Mouse (Mus musculus) MEL (cell line): Measurements from ENCODE around the gene Casz1. TPM values are rescaled to one million over a fixed set of nuclear protein-coding genes. Genes with fewer than 3 reads are reported as not detected.
A peak's percentile ranks its signal among the peaks of the same experiment; 100 is the strongest.

ENCODE experiments used
- DNase-seq: peaks from one replicate; pipeline ENCODE4 v3.0.0; 2011; ENCODE audit warnings: low read depth, low spot score
- H3K27ac ChIP-seq: 2 replicates; pipeline ENCODE4 v1.5.1; 2012; ENCODE audit warnings: low read depth, mild to moderate bottlenecking, control low read depth, low read length, moderate library complexity; ENCODE audit not compliant: control insufficient read depth
- H3K27me3 ChIP-seq, 2 experiments: fragments of 150-350 bp in 1 of 2; sonication (generic) in 1 of 2; 2 replicates each; pipeline ENCODE4 v1.6.1; 2012; ENCODE audit warnings: low read length in 2 of 2, mild to moderate bottlenecking in 2 of 2, improper control_type of control experiment in 1 of 2, moderate library complexity in 1 of 2; ENCODE audit not compliant: insufficient read depth in 2 of 2, control insufficient read depth in 1 of 2
- H3K36me3 ChIP-seq, 2 experiments: 2 replicates each; pipeline ENCODE4 v1.6.1; 2012 to 2014; ENCODE audit warnings: low read length in 2 of 2, improper control_type of control experiment in 1 of 2, inconsistent platforms in 1 of 2, mild to moderate bottlenecking in 1 of 2; ENCODE audit not compliant: insufficient read depth in 2 of 2, control insufficient read depth in 1 of 2
- H3K4me1 ChIP-seq, 2 experiments: fragments of 150-350 bp in 1 of 2; sonication (generic) in 1 of 2; 2 replicates each; pipeline ENCODE4 v1.6.1; 2012; ENCODE audit warnings: low read length in 2 of 2, improper control_type of control experiment in 1 of 2, mild to moderate bottlenecking in 1 of 2; ENCODE audit not compliant: insufficient read depth in 2 of 2, control insufficient read depth in 1 of 2
- H3K4me3 ChIP-seq, 2 experiments: fragments of 150-350 bp in 1 of 2; sonication (generic) in 1 of 2; 2 replicates each; pipeline ENCODE4 v1.5.1; 2012; ENCODE audit warnings: low read depth in 2 of 2, low read length in 2 of 2, mild to moderate bottlenecking in 2 of 2, moderate library complexity in 2 of 2, control low read depth in 1 of 2, improper control_type of control experiment in 1 of 2; ENCODE audit not compliant: control insufficient read depth in 1 of 2, insufficient read depth in 1 of 2
- H3K79me2 ChIP-seq: 2 replicates; pipeline ENCODE4 v1.6.1; 2012; ENCODE audit warnings: mild to moderate bottlenecking, low read length, moderate library complexity; ENCODE audit not compliant: control insufficient read depth, poor library complexity, insufficient read depth
- H3K9ac ChIP-seq: 2 replicates; pipeline ENCODE4 v1.6.1; 2012; ENCODE audit warnings: low read depth, mild to moderate bottlenecking, control low read depth, low read length, moderate library complexity; ENCODE audit not compliant: control insufficient read depth, poor library complexity, severe bottlenecking
- H3K9me3 ChIP-seq: fragments of 150-350 bp; sonication (generic); replicated peaks from 2 replicates; pipeline ENCODE4 v1.6.1; 2012; ENCODE audit warnings: mild to moderate bottlenecking, low read length, improper control_type of control experiment, moderate library complexity; ENCODE audit not compliant: insufficient read depth
- BHLHE40 ChIP-seq: IDR thresholded peaks from 2 replicates; pipeline ENCODE4 v1.6.1; 2012; ENCODE audit warnings: low read depth, mild to moderate bottlenecking, inconsistent platforms, low read length, improper control_type of control experiment, borderline replicate concordance
- CHD1 ChIP-seq: IDR thresholded peaks from 2 replicates; pipeline ENCODE4 v1.6.1; 2012; ENCODE audit warnings: low read depth, mild to moderate bottlenecking, inconsistent platforms, low read length, improper control_type of control experiment
- CHD2 ChIP-seq: IDR thresholded peaks from 2 replicates; pipeline ENCODE4 v1.6.1; 2011; ENCODE audit warnings: low read length, improper control_type of control experiment
- CTCF ChIP-seq, 3 experiments: IDR thresholded peaks in 2 of 3; conservative IDR thresholded peaks in 1 of 3; 2 replicates each; pipeline ENCODE4 v1.5.1; 2011 to 2012; ENCODE audit warnings: low read length in 3 of 3, low read depth in 2 of 3, mild to moderate bottlenecking in 2 of 3, improper control_type of control experiment in 1 of 3, inconsistent platforms in 1 of 3, mixed read lengths in 1 of 3, moderate library complexity in 1 of 3; ENCODE audit not compliant: control insufficient read depth in 1 of 3, insufficient read depth in 1 of 3, poor library complexity in 1 of 3, severe bottlenecking in 1 of 3
- ELF1 ChIP-seq: IDR thresholded peaks from 2 replicates; pipeline ENCODE4 v1.6.1; 2014; ENCODE audit warnings: low read depth, mild to moderate bottlenecking, inconsistent platforms, low read length, improper control_type of control experiment, moderate library complexity
- EP300 ChIP-seq, 2 experiments: IDR thresholded peaks; 2 replicates each; pipeline ENCODE4 v1.6.1; 2011; ENCODE audit warnings: improper control_type of control experiment in 2 of 2, low read length in 2 of 2, low read depth in 1 of 2, mild to moderate bottlenecking in 1 of 2
- ETS1 ChIP-seq: IDR thresholded peaks from 2 replicates; pipeline ENCODE4 v1.6.1; 2012; ENCODE audit warnings: low read depth, mild to moderate bottlenecking, inconsistent platforms, low read length, improper control_type of control experiment, moderate library complexity
- GABPA ChIP-seq: IDR thresholded peaks from 2 replicates; pipeline ENCODE4 v1.6.1; 2012; ENCODE audit warnings: low read depth, mild to moderate bottlenecking, inconsistent platforms, low read length, improper control_type of control experiment, moderate library complexity
- GATA1 ChIP-seq: IDR thresholded peaks from 2 replicates; pipeline ENCODE4 v1.6.1; 2011; ENCODE audit warnings: low read depth, low read length, improper control_type of control experiment
- HCFC1 ChIP-seq: IDR thresholded peaks from 2 replicates; pipeline ENCODE4 v1.6.1; 2012; ENCODE audit warnings: low read depth, mild to moderate bottlenecking, inconsistent platforms, low read length, improper control_type of control experiment, moderate library complexity
- KAT2A ChIP-seq: conservative IDR thresholded peaks from 2 replicates; pipeline ENCODE4 v1.6.1; 2012; ENCODE audit warnings: low read depth, low read length, improper control_type of control experiment, inconsistent platforms
- MAFK ChIP-seq: IDR thresholded peaks from 2 replicates; pipeline ENCODE4 v1.6.1; 2011; ENCODE audit warnings: low read depth, mild to moderate bottlenecking, low read length, improper control_type of control experiment, borderline replicate concordance
- MAX ChIP-seq: IDR thresholded peaks from 2 replicates; pipeline ENCODE4 v1.6.1; 2011; ENCODE audit warnings: low read length, improper control_type of control experiment
- MAZ ChIP-seq: IDR thresholded peaks from 2 replicates; pipeline ENCODE4 v1.6.1; 2012; ENCODE audit warnings: low read depth, mild to moderate bottlenecking, inconsistent platforms, low read length, improper control_type of control experiment
- MEF2A ChIP-seq: IDR thresholded peaks from 2 replicates; pipeline ENCODE4 v1.6.1; 2014; ENCODE audit warnings: low read depth, mild to moderate bottlenecking, inconsistent platforms, low read length, improper control_type of control experiment; ENCODE audit not compliant: poor library complexity, insufficient replicate concordance, severe bottlenecking; ENCODE audit errors: extremely low read depth
- MXI1 ChIP-seq: IDR thresholded peaks from 2 replicates; pipeline ENCODE4 v1.6.1; 2011; ENCODE audit warnings: mild to moderate bottlenecking, low read depth, low read length, improper control_type of control experiment
- MYB ChIP-seq: IDR thresholded peaks from 2 replicates; pipeline ENCODE4 v1.6.1; 2011; ENCODE audit warnings: mild to moderate bottlenecking, low read depth, low read length, improper control_type of control experiment
- MYC ChIP-seq: IDR thresholded peaks from 2 replicates; pipeline ENCODE4 v1.6.1; 2011; ENCODE audit warnings: low read depth, mild to moderate bottlenecking, low read length, improper control_type of control experiment, moderate library complexity
- NELFE ChIP-seq: IDR thresholded peaks from 2 replicates; pipeline ENCODE4 v1.6.1; 2011; ENCODE audit warnings: low read depth, low read length, improper control_type of control experiment
- NRF1 ChIP-seq: IDR thresholded peaks from 2 replicates; pipeline ENCODE4 v1.6.1; 2014; ENCODE audit warnings: low read depth, mild to moderate bottlenecking, inconsistent platforms, low read length, improper control_type of control experiment, moderate library complexity; ENCODE audit not compliant: poor library complexity, insufficient read depth, severe bottlenecking
- POLR2A ChIP-seq, 2 experiments: IDR thresholded peaks; 2 replicates each; pipeline ENCODE4 v1.6.1; 2011 to 2012; ENCODE audit warnings: low read length in 2 of 2, mild to moderate bottlenecking in 2 of 2, control low read depth in 1 of 2, improper control_type of control experiment in 1 of 2, low read depth in 1 of 2, moderate library complexity in 1 of 2; ENCODE audit not compliant: control insufficient read depth in 1 of 2, insufficient read depth in 1 of 2, poor library complexity in 1 of 2
- POLR2AphosphoS2 ChIP-seq: IDR thresholded peaks from 2 replicates; pipeline ENCODE4 v1.6.1; 2011; ENCODE audit warnings: low read length, improper control_type of control experiment
- POLR2AphosphoS5 ChIP-seq: IDR thresholded peaks from 2 replicates; pipeline ENCODE4 v1.6.1; 2012; ENCODE audit warnings: low read depth, borderline replicate concordance, mild to moderate bottlenecking, inconsistent platforms, low read length, moderate library complexity, mixed read lengths
- RAD21 ChIP-seq: IDR thresholded peaks from 2 replicates; pipeline ENCODE4 v1.6.1; 2011; ENCODE audit warnings: mild to moderate bottlenecking, low read depth, low read length, improper control_type of control experiment
- RCOR1 ChIP-seq: IDR thresholded peaks from 2 replicates; pipeline ENCODE4 v1.6.1; 2012; ENCODE audit warnings: low read depth, mild to moderate bottlenecking, inconsistent platforms, low read length, improper control_type of control experiment
- SIN3A ChIP-seq: IDR thresholded peaks from 2 replicates; pipeline ENCODE4 v1.6.1; 2012; ENCODE audit warnings: low read length, improper control_type of control experiment, inconsistent platforms
- TAL1 ChIP-seq: IDR thresholded peaks from 2 replicates; pipeline ENCODE4 v1.6.1; 2012; ENCODE audit warnings: mild to moderate bottlenecking, inconsistent platforms, low read length, moderate library complexity, mixed read lengths
- TBP ChIP-seq: IDR thresholded peaks from 2 replicates; pipeline ENCODE4 v1.8.0; 2011; ENCODE audit warnings: low read depth, low read length, improper control_type of control experiment
- TCF12 ChIP-seq: IDR thresholded peaks from 2 replicates; pipeline ENCODE4 v1.6.1; 2014; ENCODE audit warnings: low read depth, mild to moderate bottlenecking, inconsistent platforms, low read length, improper control_type of control experiment, moderate library complexity
- USF1 ChIP-seq: IDR thresholded peaks from 2 replicates; pipeline ENCODE4 v1.6.1; 2014; ENCODE audit warnings: low read depth, mild to moderate bottlenecking, inconsistent platforms, low read length, improper control_type of control experiment, moderate library complexity
- USF2 ChIP-seq, 2 experiments: IDR thresholded peaks; 2 replicates each; pipeline ENCODE4 v1.6.1; 2011 to 2012; ENCODE audit warnings: improper control_type of control experiment in 2 of 2, low read length in 2 of 2, borderline replicate concordance in 1 of 2, inconsistent platforms in 1 of 2, low read depth in 1 of 2, mild to moderate bottlenecking in 1 of 2; ENCODE audit not compliant: insufficient read depth in 1 of 2
- ZC3H11A ChIP-seq: IDR thresholded peaks from 2 replicates; pipeline ENCODE4 v1.6.1; 2012; ENCODE audit warnings: low read depth, mild to moderate bottlenecking, inconsistent platforms, low read length, improper control_type of control experiment
- ZKSCAN1 ChIP-seq: IDR thresholded peaks from 2 replicates; pipeline ENCODE4 v1.6.1; 2012; ENCODE audit warnings: low read depth, mild to moderate bottlenecking, inconsistent platforms, low read length, improper control_type of control experiment, moderate library complexity
- ZMIZ1 ChIP-seq: IDR thresholded peaks from 2 replicates; pipeline ENCODE4 v1.6.1; 2012; ENCODE audit warnings: low read depth, mild to moderate bottlenecking, inconsistent platforms, low read length, improper control_type of control experiment, moderate library complexity
- ZNF384 ChIP-seq: IDR thresholded peaks from 2 replicates; pipeline ENCODE4 v1.6.1; 2012; ENCODE audit warnings: low read depth, mild to moderate bottlenecking, inconsistent platforms, low read length, improper control_type of control experiment
- polyA plus RNA-seq, 2 experiments: library from polyadenylated mRNA; stranded (reverse) in 1 of 2; unstranded in 1 of 2; fragments of >175 nt in 1 of 2; fragments of >200 nt in 1 of 2; gene quantifications; 2 replicates each; pipeline versions ENCODE4 v1.2.1 to v1.2.4; 2012; ENCODE audit warnings: low replicate concordance in 2 of 2, low read depth in 1 of 2; ENCODE audit not compliant: insufficient read length in 2 of 2, insufficient read depth in 1 of 2, missing spikeins in 1 of 2
- total RNA-seq: library from RNA; depleted of rRNA; stranded (reverse); fragments of 300-350 nt; gene quantifications from 2 replicates; pipeline ENCODE4 v1.2.3, GENCODE M21; 2012

The Casz1 gene
- total and polyA plus RNA-seq, 3 experiments: 1.3 to 3.2 TPM; not detected in 1

DNA sequence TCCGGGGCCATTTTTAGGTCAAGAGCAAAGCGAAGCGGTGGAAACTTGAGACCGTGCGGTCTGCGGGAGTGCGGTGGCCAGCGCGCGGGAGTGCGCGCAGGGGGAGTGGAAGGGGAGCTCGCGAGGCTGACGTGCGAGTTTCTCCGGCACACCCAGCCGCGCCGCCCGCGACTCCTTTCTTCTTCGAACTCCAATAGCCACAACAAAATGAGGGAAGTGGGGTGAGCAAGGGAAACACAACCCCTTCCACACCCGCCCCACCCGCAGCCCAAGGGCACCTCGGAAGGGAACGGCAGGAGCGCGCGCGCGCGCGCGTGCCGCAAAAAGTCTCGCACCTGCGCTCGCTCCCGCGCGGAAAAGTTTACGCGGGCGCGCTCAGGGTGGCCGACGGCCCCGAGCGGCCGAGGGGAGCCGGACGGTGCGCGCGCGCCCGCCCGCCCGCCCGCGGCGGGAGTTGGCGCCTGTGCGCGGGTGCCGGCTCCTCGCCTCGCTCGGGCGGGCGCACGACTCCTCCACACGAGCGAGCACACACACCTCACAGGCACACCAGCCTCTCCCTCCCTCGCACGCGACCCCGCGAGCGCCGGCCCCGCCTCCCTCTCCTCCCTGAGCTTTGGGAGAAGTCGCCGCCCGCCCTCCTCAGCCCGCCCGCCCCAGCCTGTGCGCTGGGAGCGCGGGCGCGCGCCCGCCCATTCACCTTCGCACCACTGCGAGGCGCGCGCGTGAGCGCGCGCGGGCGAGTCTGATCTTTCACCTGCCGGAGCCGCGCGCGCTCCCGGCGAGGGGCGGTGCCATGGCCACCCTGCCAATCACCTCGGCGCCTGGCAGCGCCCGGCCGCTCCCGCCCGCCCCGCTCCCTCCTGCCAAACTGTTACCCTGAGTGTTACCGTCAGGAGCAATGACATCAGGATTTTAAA is 96.3 kb downstream of the Casz1 start:
- Histone ChIP-seq H3K79me2 (no peaks in the 10 kb centered on the region; the same call in 1 of the 2 replicates), H3K9me3 (no peaks in the 10 kb centered on the region), H3K9ac (peak overlapping the region; percentile 81), H3K4me1 (peaks cover 2 to 7% of the 10 kb centered on the region in 2 experiments; a peak in 2 of 4 replicates), H3K27ac (no peak overlapping the region), H3K4me3 (peak overlapping the region; percentile 85 to 100), H3K36me3 (peaks cover 0 to 2% of the 10 kb centered on the region in 2 experiments; a peak in 2 of 4 replicates), H3K27me3 (peaks cover 0 to 1% of the 10 kb centered on the region in 2 experiments; a peak in 2 of 4 replicates)
- peak; percentile 93 for DNase-seq
- TF ChIP-seq ELF1: no peak
- TF ChIP-seq GABPA: no peak
- no peak for TF ChIP-seq USF1
- TF ChIP-seq TBP: no peak
- TF ChIP-seq MAX: no peak
- TF ChIP-seq MYB: no peak
- no peak for TF ChIP-seq USF2 (IDR thresholded peaks at IDR 0.05; ENCODE audit: borderline replicate concordance in 1 of 2, insufficient read depth in 1 of 2, low read depth in 1 of 2, low read length in 2 of 2)
- TF ChIP-seq ZKSCAN1: no peak
- no peak for TF ChIP-seq RAD21
- no peak for TF ChIP-seq MAFK
- TF ChIP-seq CHD2: no peak
- no peak for TF ChIP-seq CHD1
- TF ChIP-seq POLR2AphosphoS5: no peak
- TF ChIP-seq CTCF (IDR thresholded peaks at IDR 0.05 in 2 of 3, conservative IDR thresholded peaks at IDR 0.05 in 1 of 3; ENCODE audit: control insufficient read depth in 1 of 3, insufficient read depth in 1 of 3, low read depth in 2 of 3, low read length in 3 of 3, poor library complexity in 1 of 3, severe bottlenecking in 1 of 3): no peak
- TF ChIP-seq ZNF384: no peak
- TF ChIP-seq ETS1: no peak
- no peak; the same call in none of the 2 replicates for TF ChIP-seq SIN3A
- TF ChIP-seq TAL1: no peak
- TF ChIP-seq MXI1: 0 out of 2 replicates have a peak, but pooled peaks have one; percentile 62
- no peak for TF ChIP-seq RCOR1
- TF ChIP-seq NELFE: no peak
- TF ChIP-seq MYC: no peak
- no peak; the same call in 1 of the 2 replicates for TF ChIP-seq BHLHE40
- no peak for TF ChIP-seq MEF2A
- TF ChIP-seq NRF1: peak; percentile 44; the same call in 1 of the 2 replicates
- peak; percentile 12 to 16; a peak in 1 of 4 replicates for TF ChIP-seq POLR2A (IDR thresholded peaks at IDR 0.05; ENCODE audit: control insufficient read depth in 1 of 2, insufficient read depth in 1 of 2, low read depth in 1 of 2, low read length in 2 of 2, poor library complexity in 1 of 2)
- no peak for TF ChIP-seq ZMIZ1
- no peak for TF ChIP-seq EP300 (IDR thresholded peaks at IDR 0.05; ENCODE audit: low read depth in 1 of 2, low read length in 2 of 2)
- no peak for TF ChIP-seq KAT2A
- TF ChIP-seq ZC3H11A: no peak
- no peak for TF ChIP-seq TCF12
- TF ChIP-seq GATA1: no peak
- no peak for TF ChIP-seq POLR2AphosphoS2
- TF ChIP-seq MAZ: peak; percentile 62
- no peak for TF ChIP-seq HCFC1
